Mouse (Mus musculus): ENCODE results near the gene Scrn2. TPM values are rescaled to one million over a fixed set of nuclear protein-coding genes. Genes with fewer than 3 reads are reported as not detected.
A peak's percentile ranks its signal among the peaks of the same experiment; 100 is the strongest.

Gene Scrn2
- total and polyA plus RNA-seq, 3 experiments = 14.8 to 26.7 TPM; not detected in 1

GRCm38 (mm10) chr11:97080291-97080690 is 50.6 kb downstream of the Scrn2 start:
- Histone ChIP-seq H3K27me3 (ENCODE audit: control insufficient read depth in 1 of 2, insufficient read depth in 2 of 2, low read length in 2 of 2) (no peaks in the 10 kb centered on the region; a peak in 1 of 4 replicates), H3K79me2 (ENCODE audit: control insufficient read depth, insufficient read depth, low read length, poor library complexity) (no peaks in the 10 kb centered on the region), H3K4me3 (ENCODE audit: control insufficient read depth in 1 of 2, insufficient read depth in 1 of 2, low read depth in 2 of 2, low read length in 2 of 2) (no peak overlapping the region), H3K9me3 (replicated peaks; ENCODE audit: insufficient read depth, low read length) (no peaks in the 10 kb centered on the region), H3K27ac (ENCODE audit: control insufficient read depth, low read depth, low read length) (no peak overlapping the region), H3K9ac (ENCODE audit: control insufficient read depth, low read depth, low read length, poor library complexity, severe bottlenecking) (no peak overlapping the region), H3K36me3 (ENCODE audit: control insufficient read depth in 1 of 2, insufficient read depth in 2 of 2, low read length in 2 of 2) (no peaks in the 10 kb centered on the region; a peak in 1 of 4 replicates), H3K4me1 (ENCODE audit: control insufficient read depth in 1 of 2, insufficient read depth in 2 of 2, low read length in 2 of 2) (peaks cover 0 to 9% of the 10 kb centered on the region in 2 experiments; a peak in 2 of 4 replicates)
- TF ChIP-seq ZKSCAN1 (IDR thresholded peaks at IDR 0.05; ENCODE audit: low read depth, low read length) (no peak), GATA1 (IDR thresholded peaks at IDR 0.05; ENCODE audit: low read depth, low read length) (no peak)
- no peak for DNase-seq (ENCODE audit: low read depth, low spot score)

- Histone ChIP-seq H3K27me3 (ENCODE audit: control insufficient read depth in 1 of 2, insufficient read depth in 2 of 2, low read length in 2 of 2) (no peaks in the 10 kb centered on the region; a peak in 2 of 4 replicates), H3K4me1 (ENCODE audit: control insufficient read depth in 1 of 2, insufficient read depth in 2 of 2, low read length in 2 of 2) (peaks cover 0 to 9% of the 10 kb centered on the region in 2 experiments; a peak in 2 of 4 replicates), H3K79me2 (ENCODE audit: control insufficient read depth, insufficient read depth, low read length, poor library complexity) (no peaks in the 10 kb centered on the region), H3K4me3 (ENCODE audit: control insufficient read depth in 1 of 2, insufficient read depth in 1 of 2, low read depth in 2 of 2, low read length in 2 of 2) (peak overlapping the region in 1 of 2 experiments; percentile 12; a peak in 1 of 4 replicates), H3K9ac (ENCODE audit: control insufficient read depth, low read depth, low read length, poor library complexity, severe bottlenecking) (0 out of 2 replicates have a peak overlapping the region, but pooled peaks have one; percentile 1), H3K36me3 (ENCODE audit: control insufficient read depth in 1 of 2, insufficient read depth in 2 of 2, low read length in 2 of 2) (no peaks in the 10 kb centered on the region; a peak in 1 of 4 replicates), H3K27ac (ENCODE audit: control insufficient read depth, low read depth, low read length) (no peak overlapping the region), H3K9me3 (replicated peaks; ENCODE audit: insufficient read depth, low read length) (no peaks in the 10 kb centered on the region)
- TF ChIP-seq RCOR1 (IDR thresholded peaks at IDR 0.05; ENCODE audit: low read depth, low read length) (no peak), ZC3H11A (IDR thresholded peaks at IDR 0.05; ENCODE audit: low read depth, low read length) (peak; percentile 43), SIN3A (IDR thresholded peaks at IDR 0.05; ENCODE audit: low read length) (0 out of 2 replicates have a peak, but pooled peaks have one; percentile 17), GATA1 (IDR thresholded peaks at IDR 0.05; ENCODE audit: low read depth, low read length) (peak; percentile 41), SMC3 (IDR thresholded peaks at IDR 0.05; ENCODE audit: low read depth, low read length) (peak; percentile 84), MXI1 (IDR thresholded peaks at IDR 0.05; ENCODE audit: low read depth, low read length) (no peak), MYC (IDR thresholded peaks at IDR 0.05; ENCODE audit: low read depth, low read length) (no peak), CTCF (IDR thresholded peaks at IDR 0.05 in 2 of 3, conservative IDR thresholded peaks at IDR 0.05 in 1 of 3; ENCODE audit: control insufficient read depth in 1 of 3, insufficient read depth in 1 of 3, low read depth in 2 of 3, low read length in 3 of 3, poor library complexity in 1 of 3, severe bottlenecking in 1 of 3) (peak; percentile 61 to 92 (median 88)), MEF2A (IDR thresholded peaks at IDR 0.05; ENCODE audit: extremely low read depth, insufficient replicate concordance, low read depth, low read length, poor library complexity, severe bottlenecking) (no peak), TAL1 (IDR thresholded peaks at IDR 0.05; ENCODE audit: low read length) (no peak), UBTF (IDR thresholded peaks at IDR 0.05; ENCODE audit: borderline replicate concordance, insufficient read depth, low read depth, low read length) (no peak), BHLHE40 (IDR thresholded peaks at IDR 0.05; ENCODE audit: borderline replicate concordance, low read depth, low read length) (no peak), RAD21 (IDR thresholded peaks at IDR 0.05; ENCODE audit: low read depth, low read length) (peak; percentile 70), MAX (IDR thresholded peaks at IDR 0.05; ENCODE audit: low read length) (no peak), TBP (IDR thresholded peaks at IDR 0.05; ENCODE audit: low read depth, low read length) (0 out of 2 replicates have a peak, but pooled peaks have one; percentile 22), USF2 (IDR thresholded peaks at IDR 0.05; ENCODE audit: borderline replicate concordance in 1 of 2, insufficient read depth in 1 of 2, low read depth in 1 of 2, low read length in 2 of 2) (no peak), E2F4 (IDR thresholded peaks at IDR 0.05; ENCODE audit: borderline replicate concordance, low read depth, low read length) (no peak), USF1 (IDR thresholded peaks at IDR 0.05; ENCODE audit: low read depth, low read length) (no peak)
- peak; percentile 83 for DNase-seq (ENCODE audit: low read depth, low spot score)
Measured at GRCm38 (mm10) chr11:97082977-97083376, 53.2 kb downstream of the Scrn2 start.

Other genes starting within 250 kb of the Scrn2 start
- 132 and 135 TPM in 2 replicates for gene Cbx1, start 240.8 kb upstream of the Scrn2 start, total RNA-seq (2012; rRNA removed)
- gene Cbx1, start 240.8 kb upstream of the Scrn2 start, polyA plus RNA-seq (2012; ENCODE audit: insufficient read depth in 1 of 2, insufficient read length in 2 of 2, low read depth in 1 of 2, low replicate concordance in 2 of 2, missing spikeins in 1 of 2) = 100 to 1,000 TPM; 152 to 368 TPM
- 44.8 and 47.0 TPM in 2 replicates for gene Nfe2l1, start 200.0 kb upstream of the Scrn2 start, total RNA-seq (2012; rRNA removed)
- gene Nfe2l1, start 200.0 kb upstream of the Scrn2 start, polyA plus RNA-seq (2012; ENCODE audit: insufficient read depth in 1 of 2, insufficient read length in 2 of 2, low read depth in 1 of 2, low replicate concordance in 2 of 2, missing spikeins in 1 of 2) = 10 to 100 TPM; 37.5 to 66.5 TPM
- gene Copz2, start 180.1 kb upstream of the Scrn2 start, total RNA-seq (2012; rRNA removed) = 0.95 and 2.1 TPM in 2 replicates
- gene Copz2, start 180.1 kb upstream of the Scrn2 start, polyA plus RNA-seq (2012; ENCODE audit: insufficient read depth in 1 of 2, insufficient read length in 2 of 2, low read depth in 1 of 2, low replicate concordance in 2 of 2, missing spikeins in 1 of 2) = 1 to 10 TPM in 1 of 2 experiments, not detected in 1; 6.3 TPM
- 45.2 and 48.9 TPM in 2 replicates for gene Cdk5rap3, start 113.4 kb upstream of the Scrn2 start, total RNA-seq (2012; rRNA removed)
- 10 to 100 TPM in 1 of 2 experiments, not detected in 1; 55.4 TPM for gene Cdk5rap3, start 113.4 kb upstream of the Scrn2 start, polyA plus RNA-seq (2012; ENCODE audit: insufficient read depth in 1 of 2, insufficient read length in 2 of 2, low read depth in 1 of 2, low replicate concordance in 2 of 2, missing spikeins in 1 of 2)
- 0.08 TPM in 1 of 2 replicates, not detected in the other for gene Prr15l, start 101.8 kb upstream of the Scrn2 start, total RNA-seq (2012; rRNA removed)
- gene Prr15l, start 101.8 kb upstream of the Scrn2 start, polyA plus RNA-seq (2012; ENCODE audit: insufficient read depth in 1 of 2, insufficient read length in 2 of 2, low read depth in 1 of 2, low replicate concordance in 2 of 2, missing spikeins in 1 of 2) = under 1 TPM in 1 of 2 experiments, not detected in 1; 0.19 TPM
- gene Pnpo, start 86.0 kb upstream of the Scrn2 start, total RNA-seq (2012; rRNA removed) = 41.7 and 55.7 TPM in 2 replicates
- 10 to 100 TPM in 1 of 2 experiments, not detected in 1; 38.8 TPM for gene Pnpo, start 86.0 kb upstream of the Scrn2 start, polyA plus RNA-seq (2012; ENCODE audit: insufficient read depth in 1 of 2, insufficient read length in 2 of 2, low read depth in 1 of 2, low replicate concordance in 2 of 2, missing spikeins in 1 of 2)
- 1.4 and 2.2 TPM in 2 replicates for gene Sp2, start 47.0 kb upstream of the Scrn2 start, total RNA-seq (2012; rRNA removed)
- 10 to 100 TPM in 1 of 2 experiments, not detected in 1; 20.3 TPM for gene Sp2, start 47.0 kb upstream of the Scrn2 start, polyA plus RNA-seq (2012; ENCODE audit: insufficient read depth in 1 of 2, insufficient read length in 2 of 2, low read depth in 1 of 2, low replicate concordance in 2 of 2, missing spikeins in 1 of 2)
- 0.03 TPM in 1 of 2 replicates, not detected in the other for gene Sp6, start 16.5 kb upstream of the Scrn2 start, total RNA-seq (2012; rRNA removed)
- under 1 TPM in 1 of 2 experiments, not detected in 1; 0.04 TPM for gene Sp6, start 16.5 kb upstream of the Scrn2 start, polyA plus RNA-seq (2012; ENCODE audit: insufficient read depth in 1 of 2, insufficient read length in 2 of 2, low read depth in 1 of 2, low replicate concordance in 2 of 2, missing spikeins in 1 of 2)
- 0.19 and 0.20 TPM in 2 replicates for gene Lrrc46, start 11.5 kb downstream of the Scrn2 start, total RNA-seq (2012; rRNA removed)
- under 1 TPM in 1 of 2 experiments, not detected in 1; 0.75 TPM for gene Lrrc46, start 11.5 kb downstream of the Scrn2 start, polyA plus RNA-seq (2012; ENCODE audit: insufficient read depth in 1 of 2, insufficient read length in 2 of 2, low read depth in 1 of 2, low replicate concordance in 2 of 2, missing spikeins in 1 of 2)
- 79.3 and 89.7 TPM in 2 replicates for gene Mrpl10, start 11.6 kb downstream of the Scrn2 start, total RNA-seq (2012; rRNA removed)
- 100 to 1,000 TPM in 1 of 2 experiments, not detected in 1; 106 TPM for gene Mrpl10, start 11.6 kb downstream of the Scrn2 start, polyA plus RNA-seq (2012; ENCODE audit: insufficient read depth in 1 of 2, insufficient read length in 2 of 2, low read depth in 1 of 2, low replicate concordance in 2 of 2, missing spikeins in 1 of 2)
- 8.3 and 11.5 TPM in 2 replicates for gene Osbpl7, start 20.7 kb downstream of the Scrn2 start, total RNA-seq (2012; rRNA removed)
- gene Osbpl7, start 20.7 kb downstream of the Scrn2 start, polyA plus RNA-seq (2012; ENCODE audit: insufficient read depth in 1 of 2, insufficient read length in 2 of 2, low read depth in 1 of 2, low replicate concordance in 2 of 2, missing spikeins in 1 of 2) = 10 to 100 TPM in 1 of 2 experiments, not detected in 1; 18.9 TPM
- not detected in 2 replicates for gene Tbx21, start 85.4 kb downstream of the Scrn2 start, total RNA-seq (2012; rRNA removed)
- not detected for gene Tbx21, start 85.4 kb downstream of the Scrn2 start, polyA plus RNA-seq (2012; ENCODE audit: insufficient read depth in 1 of 2, insufficient read length in 2 of 2, low read depth in 1 of 2, low replicate concordance in 2 of 2, missing spikeins in 1 of 2)
- gene Tbkbp1, start 121.6 kb downstream of the Scrn2 start, total RNA-seq (2012; rRNA removed) = 10.3 and 11.7 TPM in 2 replicates
- 10 to 100 TPM in 1 of 2 experiments, not detected in 1; 33.5 TPM for gene Tbkbp1, start 121.6 kb downstream of the Scrn2 start, polyA plus RNA-seq (2012; ENCODE audit: insufficient read depth in 1 of 2, insufficient read length in 2 of 2, low read depth in 1 of 2, low replicate concordance in 2 of 2, missing spikeins in 1 of 2)
- gene Kpnb1, start 157.9 kb downstream of the Scrn2 start, total RNA-seq (2012; rRNA removed) = 260 and 275 TPM in 2 replicates
- gene Kpnb1, start 157.9 kb downstream of the Scrn2 start, polyA plus RNA-seq (2012; ENCODE audit: insufficient read depth in 1 of 2, insufficient read length in 2 of 2, low read depth in 1 of 2, low replicate concordance in 2 of 2, missing spikeins in 1 of 2) = 100 to 1,000 TPM; 237 to 463 TPM

Measured in MEL (cell line).